Mouse (Mus musculus) neural tube, embryonic 15.5 days (tissue): ENCODE data around the gene Tecr. TPM values are rescaled to one million over a fixed set of nuclear protein-coding genes. Genes with fewer than 3 reads are reported as not detected.

Source experiments
- polyA plus RNA-seq: library from polyadenylated mRNA; unstranded; fragments of >200 nt; fragmentation: Nextera tagmentation; extraction: Ambion mirVana; gene quantifications from 2 replicates; pipeline ENCODE4 v1.2.1, GENCODE M21; 2015

Tecr gene
- polyA plus RNA-seq, 1 experiment from 2014 or later = 1,650 TPM

Other genes with a start within 250 kb of the Tecr start
- gene Clgn, start 218.1 kb downstream of the Tecr start, polyA plus RNA-seq = 15.9 and 17.2 TPM in 2 replicates
- 272 and 290 TPM in 2 replicates for gene Scoc, start 149.6 kb downstream of the Tecr start, polyA plus RNA-seq
- gene Olfr370, start 72.2 kb downstream of the Tecr start, polyA plus RNA-seq = not detected in 2 replicates
- 344 and 362 TPM in 2 replicates for gene Ndufb7, start 41.3 kb downstream of the Tecr start, polyA plus RNA-seq
- gene Dnajb1, start 222 bp upstream of the Tecr start, polyA plus RNA-seq = 57.9 and 63.1 TPM in 2 replicates
- gene Gipc1, start 44.7 kb upstream of the Tecr start, polyA plus RNA-seq = 116 and 118 TPM in 2 replicates
- gene Ptger1, start 58.7 kb upstream of the Tecr start, polyA plus RNA-seq = 0.95 and 1.00 TPM in 2 replicates
- gene Pkn1, start 91.2 kb upstream of the Tecr start, polyA plus RNA-seq = 24.6 and 25.1 TPM in 2 replicates
- 86.5 and 117 TPM in 2 replicates for gene Ddx39, start 107.2 kb upstream of the Tecr start, polyA plus RNA-seq
- 12.2 and 15.5 TPM in 2 replicates for gene Adgre5, start 133.4 kb upstream of the Tecr start, polyA plus RNA-seq